Mouse (Mus musculus): Measurements from ENCODE around the gene Gm6096.

The Gm6096 gene

GRCm38 (mm10) chr7:34298818-34299217, 48.0 kb downstream of the Gm6096 start:
- DNase-seq (ENCODE audit: extremely low spot score, low read depth, low spot score), result no peak
